In genomic region chr8:4238434-4239192, GRCm38 (mm10) we compare ENCODE assay signal across 8 mouse cellular contexts. TPM values are rescaled to one million over a fixed set of nuclear protein-coding genes. Genes with fewer than 3 reads are reported as not detected.
DNase-seq lines count a peak whose midpoint lies in the region; ATAC-seq and TF ChIP-seq lines count a peak whose summit lies in the region.

Map2k7 (plus strand) TSS chr8:4238740.
Gm49320 (plus strand) TSS chr8:4238865.

- DNase-seq in heart, postnatal 14 days = peak; percentile 100
- DNase-seq in layer of hippocampus, adult 11-12 months (ENCODE audit: low spot score) = peak; percentile 100
- DNase-seq in lung, adult 18-20 months = peak; percentile 100
- peak; percentile 100 for DNase-seq in testis, postnatal 14 days (ENCODE audit: low spot score)

- peaks cover 8% of the 10 kb centered on the region for H3K36me3 ChIP-seq in ES-Bruce4 (ENCODE audit: control insufficient read depth, insufficient read depth, low read length, poor library complexity, severe bottlenecking)
- H3K36me3 ChIP-seq in forebrain, embryonic 13.5 days (ENCODE audit: poor library complexity, severe bottlenecking) = peaks cover 28% of the 10 kb centered on the region
- peaks cover 20% of the 10 kb centered on the region for H3K36me3 ChIP-seq in neural tube, embryonic 15.5 days

- TF ChIP-seq EP300 in ES-Bruce4 (IDR thresholded peaks at IDR 0.05; ENCODE audit: insufficient read depth, low read depth, low read length) = peak; percentile 70; the same call in 1 of the 2 replicates

- under 1% methylated on average over 62 of the region's 71 CpGs for WGBS in forebrain, embryonic 13.5 days
- WGBS in neural tube, embryonic 15.5 days = under 1% methylated on average over 62 of the region's 71 CpGs

- H3K27me3 ChIP-seq in ES-Bruce4 (ENCODE audit: control insufficient read depth, insufficient read depth, low read length, poor library complexity, severe bottlenecking) = no peaks in the 10 kb centered on the region
- no peaks in the 10 kb centered on the region for H3K27me3 ChIP-seq in forebrain, embryonic 13.5 days
- H3K27me3 ChIP-seq in neural tube, embryonic 15.5 days (replicated peaks) = no peaks in the 10 kb centered on the region

- intact Hi-C loops in heart, postnatal 14 days (cut with DNase I) = loop anchor here (5.0 to 10.0 kb wide), 2 partner anchors 46 to 436 kb away; no protein-coding TSS in a partner anchor

- H3K4me3 ChIP-seq in ES-Bruce4 (ENCODE audit: low read depth, low read length) = peak within 1 kb of the TSS; percentile 85
- peak within 1 kb of the TSS; percentile 69 for H3K4me3 ChIP-seq in forebrain, embryonic 13.5 days
- peak within 1 kb of the TSS; percentile 77 for H3K4me3 ChIP-seq in neural tube, embryonic 15.5 days (replicated peaks)

- H3K9ac ChIP-seq in ES-Bruce4 (ENCODE audit: low read depth, poor library complexity, severe bottlenecking) = peak within 1 kb of the TSS; percentile 74
- H3K9ac ChIP-seq in forebrain, embryonic 13.5 days = peak within 1 kb of the TSS; percentile 75
- peak within 1 kb of the TSS; percentile 72 for H3K9ac ChIP-seq in neural tube, embryonic 15.5 days (replicated peaks)

- no peaks in the 10 kb centered on the region for H3K4me1 ChIP-seq in ES-Bruce4 (ENCODE audit: control insufficient read depth, insufficient read depth, low read length)
- H3K4me1 ChIP-seq in forebrain, embryonic 13.5 days = peaks cover 34% of the 10 kb centered on the region
- H3K4me1 ChIP-seq in neural tube, embryonic 15.5 days = peaks cover 41% of the 10 kb centered on the region

- H3K9me3 ChIP-seq in ES-Bruce4 (replicated peaks; ENCODE audit: control insufficient read depth, insufficient read depth, low read length, poor library complexity, severe bottlenecking) = no peaks in the 10 kb centered on the region
- H3K9me3 ChIP-seq in forebrain, embryonic 13.5 days (replicated peaks) = no peaks in the 10 kb centered on the region
- H3K9me3 ChIP-seq in neural tube, embryonic 15.5 days (replicated peaks) = no peaks in the 10 kb centered on the region

- peak within 1 kb of the TSS; percentile 86 for H3K27ac ChIP-seq in ES-Bruce4 (ENCODE audit: insufficient read depth, low read length)
- peak within 1 kb of the TSS; percentile 94 for H3K27ac ChIP-seq in forebrain, embryonic 13.5 days
- peak within 1 kb of the TSS; percentile 94 for H3K27ac ChIP-seq in neural tube, embryonic 15.5 days (replicated peaks)

- ATAC-seq in cerebellum, adult (ENCODE audit: insufficient number of reproducible peaks, low FRiP score, low TSS enrichment) = peak; percentile 92
- peak; percentile 95 for ATAC-seq in forebrain, embryonic 13.5 days
- ATAC-seq in neural tube, embryonic 15.5 days (ENCODE audit: low FRiP score) = peak; percentile 93

- peak; percentile 48 for TF ChIP-seq CTCF in ES-Bruce4 (IDR thresholded peaks at IDR 0.05; ENCODE audit: low read depth, low read length)

- peak; percentile 35 for TF ChIP-seq POLR2A in ES-Bruce4 (IDR thresholded peaks at IDR 0.05; ENCODE audit: insufficient read depth, low read length)

- H3K4me2 ChIP-seq in forebrain, embryonic 13.5 days = peak within 1 kb of the TSS; percentile 89
- H3K4me2 ChIP-seq in neural tube, embryonic 15.5 days = peak within 1 kb of the TSS; percentile 87

RNA-seq across cellular contexts. Expression of gene Map2k7, which starts in this region (rescaled TPM):
- 56.9 and 62.1 TPM in 2 replicates for polyA plus RNA-seq in ES-Bruce4 (2011; ENCODE audit: insufficient read depth, insufficient read length, low read depth, missing spikeins)
- polyA plus RNA-seq in forebrain, embryonic 13.5 days (2015; fragmentation: Nextera tagmentation; extraction: Ambion mirVana) = 24.6 and 28.6 TPM in 2 replicates
- total RNA-seq in heart, postnatal 14 days (2021) = 10 to 100 TPM; 59.2 to 69.6 TPM
- polyA plus RNA-seq in neural tube, embryonic 15.5 days (2015; fragmentation: Nextera tagmentation; extraction: Ambion mirVana) = 26.9 and 30.6 TPM in 2 replicates

RNA-seq across cellular contexts. Expression of gene Gm49320, which starts in this region (rescaled TPM):
- 0.33 and 1.2 TPM in 2 replicates for polyA plus RNA-seq in ES-Bruce4 (2011; ENCODE audit: insufficient read depth, insufficient read length, low read depth, missing spikeins)
- 0.93 and 1.1 TPM in 2 replicates for polyA plus RNA-seq in forebrain, embryonic 13.5 days (2015; fragmentation: Nextera tagmentation; extraction: Ambion mirVana)
- total RNA-seq in heart, postnatal 14 days (2021) = under 1 TPM in 1 of 2 experiments, not detected in 1; 0.38 TPM
- 1.1 and 1.3 TPM in 2 replicates for polyA plus RNA-seq in neural tube, embryonic 15.5 days (2015; fragmentation: Nextera tagmentation; extraction: Ambion mirVana)

Comparison
In these comparisons a context has a peak if more than half of its experiments do, and no peak if none do; other contexts are left out.
1. Peak in every context shown above with its lines: DNase-seq, ATAC-seq, H3K4me3 ChIP-seq and H3K27ac ChIP-seq.